Mouse (Mus musculus) midbrain, embryonic 14.5 days (tissue): Measurements from ENCODE around the gene Slc22a16. TPM values are rescaled to one million over a fixed set of nuclear protein-coding genes. Genes with fewer than 3 reads are reported as not detected.

Source experiments
- ATAC-seq: fragments of 200-750 bp; cut with Nextera tagmentation; 2 replicates; pipeline ENCODE4 v1.8.0; 2017; ENCODE audit warnings: moderate number of reproducible peaks, moderate library complexity; ENCODE audit not compliant: low FRiP score, low TSS enrichment
- DNase-seq: peaks from one replicate; pipeline ENCODE4 v3.0.0-alpha.2; 2015
- H3K27ac ChIP-seq: fragments of 300-500 bp; sonication (generic); replicated peaks from 2 replicates; pipeline ENCODE4 v1.5.1; 2014; ENCODE audit warnings: mild to moderate bottlenecking, low read depth, low read length, moderate library complexity
- H3K27me3 ChIP-seq: fragments of 300-500 bp; sonication (generic); 2 replicates; pipeline ENCODE4 v1.6.1; 2014; ENCODE audit warnings: low read length, control low read depth, mixed read lengths; ENCODE audit not compliant: control insufficient read depth, insufficient read depth
- H3K36me3 ChIP-seq: fragments of 300-500 bp; sonication (generic); 2 replicates; pipeline ENCODE4 v1.6.1; 2014; ENCODE audit warnings: low read length, control low read depth; ENCODE audit not compliant: control insufficient read depth, insufficient read depth
- H3K4me1 ChIP-seq: fragments of 300-500 bp; sonication (generic); 2 replicates; pipeline ENCODE4 v1.6.1; 2014; ENCODE audit warnings: mild to moderate bottlenecking, antibody characterized with exemption, low read length, control low read depth; ENCODE audit not compliant: control insufficient read depth, insufficient read depth
- H3K4me2 ChIP-seq: fragments of 300-500 bp; sonication (generic); 2 replicates; pipeline ENCODE4 v1.6.1; 2014; ENCODE audit warnings: mild to moderate bottlenecking, low read length, moderate library complexity
- H3K4me3 ChIP-seq: fragments of 300-500 bp; sonication (generic); replicated peaks from 2 replicates; pipeline ENCODE4 v1.5.1; 2014; ENCODE audit warnings: low read depth, low read length
- H3K9ac ChIP-seq: fragments of 300-500 bp; sonication (generic); replicated peaks from 2 replicates; pipeline ENCODE4 v1.6.1; 2014; ENCODE audit warnings: mild to moderate bottlenecking, low read length, moderate library complexity
- H3K9me3 ChIP-seq: fragments of 300-500 bp; sonication (generic); 2 replicates; pipeline ENCODE4 v1.6.1; 2016; ENCODE audit warnings: low read length, control low read depth, mixed read lengths; ENCODE audit not compliant: control insufficient read depth
- WGBS: fragments of 180-500 bp; shearing (Covaris S2); extraction: QIAGEN DNeasy Blood & Tissue Kit; methylation state at CpG from one replicate; pipeline ENCODE4 v1.1.7; 2014; 5-methylcytosine and 5-hydroxymethylcytosine counted together
- polyA plus RNA-seq: library from polyadenylated mRNA; unstranded; fragments of >200 nt; fragmentation: Nextera tagmentation; extraction: Ambion mirVana; gene quantifications from 2 replicates; pipeline ENCODE4 v1.2.1, GENCODE M21; 2014

Slc22a16 gene
- polyA plus RNA-seq, 1 experiment from 2014 or later: not detected

- no peaks in the 10 kb centered on the region for H3K4me1 ChIP-seq
- no peaks in the 10 kb centered on the region for H3K9me3 ChIP-seq
- DNase-seq (no peak), ATAC-seq (no peak)
- no peak within 1 kb of the TSS for H3K9ac ChIP-seq
- H3K36me3 ChIP-seq: no peaks in the 10 kb centered on the region
- H3K27me3 ChIP-seq: no peaks in the 10 kb centered on the region
- no peak within 1 kb of the TSS for H3K27ac ChIP-seq
- H3K4me3 ChIP-seq: no peak within 1 kb of the TSS
- no peak within 1 kb of the TSS for H3K4me2 ChIP-seq
- 78% methylated on average over 8 of the region's 8 CpGs for WGBS
Observed at GRCm38 (mm10) chr10:40629656-40630311, 59.6 kb downstream of the Slc22a16 start, which contains the start of gene Ddo. Gene Ddo, plus strand, starts transcription at chr10:40630011.

GRCm38 (mm10) chr10:40630457-40630856 lies 60.3 kb downstream of the Slc22a16 start:
- no peak for DNase-seq
- H3K36me3 ChIP-seq: no peaks in the 10 kb centered on the region

GRCm38 (mm10) chr10:40630961-40631360 lies 60.8 kb downstream of the Slc22a16 start:
- H3K9me3 ChIP-seq: no peaks in the 10 kb centered on the region
- 82% methylated on average over 9 of the region's 9 CpGs for WGBS
- no peaks in the 10 kb centered on the region for H3K4me1 ChIP-seq
- H3K9ac ChIP-seq: no peak overlapping the region
- DNase-seq (no peak), ATAC-seq (no peak)
- H3K27me3 ChIP-seq: no peaks in the 10 kb centered on the region
- H3K4me2 ChIP-seq: no peak overlapping the region
- no peaks in the 10 kb centered on the region for H3K36me3 ChIP-seq
- H3K4me3 ChIP-seq: no peak overlapping the region
- H3K27ac ChIP-seq: no peak overlapping the region

More at GRCm38 (mm10) chr10:40630457-40630856, 60.3 kb downstream of the Slc22a16 start:
- H3K9ac ChIP-seq: no peak overlapping the region
- no peak for ATAC-seq
- no peaks in the 10 kb centered on the region for H3K9me3 ChIP-seq
- no peak overlapping the region for H3K4me3 ChIP-seq
- H3K4me2 ChIP-seq: no peak overlapping the region
- H3K27ac ChIP-seq: no peak overlapping the region
- WGBS: 79% methylated on average over 5 of the region's 5 CpGs
- H3K4me1 ChIP-seq: no peaks in the 10 kb centered on the region
- H3K27me3 ChIP-seq: no peaks in the 10 kb centered on the region

- no peaks in the 10 kb centered on the region for H3K4me1 ChIP-seq
- no peaks in the 10 kb centered on the region for H3K9me3 ChIP-seq
- no peak for DNase-seq
- ATAC-seq: no peak
- 65% methylated on average over 3 of the region's 3 CpGs for WGBS
- no peak overlapping the region for H3K4me2 ChIP-seq
- H3K9ac ChIP-seq: no peak overlapping the region
- no peak overlapping the region for H3K4me3 ChIP-seq
- H3K27me3 ChIP-seq: no peaks in the 10 kb centered on the region
- H3K36me3 ChIP-seq: no peaks in the 10 kb centered on the region
- H3K27ac ChIP-seq: no peak overlapping the region
Observed at GRCm38 (mm10) chr10:40632087-40632486, 62.0 kb downstream of the Slc22a16 start.

- no peak overlapping the region for H3K9ac ChIP-seq
- no peak overlapping the region for H3K4me2 ChIP-seq
- no peak overlapping the region for H3K27ac ChIP-seq
- WGBS: 73% methylated on average over 10 of the region's 10 CpGs
- H3K9me3 ChIP-seq: no peaks in the 10 kb centered on the region
- no peaks in the 10 kb centered on the region for H3K36me3 ChIP-seq
- H3K4me1 ChIP-seq: no peaks in the 10 kb centered on the region
- ATAC-seq (no peak), DNase-seq (no peak)
- no peaks in the 10 kb centered on the region for H3K27me3 ChIP-seq
- H3K4me3 ChIP-seq: no peak overlapping the region
Observed at GRCm38 (mm10) chr10:40637331-40637730, 67.2 kb downstream of the Slc22a16 start.

- Histone ChIP-seq H3K9me3 (no peaks in the 10 kb centered on the region), H3K27ac (no peak overlapping the region), H3K27me3 (no peaks in the 10 kb centered on the region), H3K9ac (no peak overlapping the region), H3K4me1 (no peaks in the 10 kb centered on the region), H3K36me3 (no peaks in the 10 kb centered on the region), H3K4me2 (no peak overlapping the region), H3K4me3 (no peak overlapping the region)
- ATAC-seq (no peak), DNase-seq (no peak)
- WGBS: 48% methylated on average over 7 of the region's 7 CpGs
Observed at GRCm38 (mm10) chr10:40638276-40638675, 68.1 kb downstream of the Slc22a16 start.

- DNase-seq (peak; percentile 49), ATAC-seq (no peak)
- Histone ChIP-seq H3K27me3 (no peaks in the 10 kb centered on the region), H3K27ac (no peak overlapping the region), H3K36me3 (no peaks in the 10 kb centered on the region), H3K9ac (no peak overlapping the region), H3K4me2 (no peak overlapping the region), H3K4me1 (no peaks in the 10 kb centered on the region), H3K4me3 (no peak overlapping the region), H3K9me3 (no peaks in the 10 kb centered on the region)
- WGBS: 37% methylated on average over 26 of the region's 26 CpGs
Observed at GRCm38 (mm10) chr10:40638823-40639819, 69.0 kb downstream of the Slc22a16 start.

GRCm38 (mm10) chr10:40640406-40640805 lies 70.3 kb downstream of the Slc22a16 start:
- no peak overlapping the region for H3K4me3 ChIP-seq
- H3K27me3 ChIP-seq: no peaks in the 10 kb centered on the region
- H3K36me3 ChIP-seq: no peaks in the 10 kb centered on the region
- DNase-seq (no peak), ATAC-seq (no peak)
- 88% methylated on average over 4 of the region's 4 CpGs for WGBS
- H3K9ac ChIP-seq: no peak overlapping the region
- no peak overlapping the region for H3K4me2 ChIP-seq
- H3K9me3 ChIP-seq: no peaks in the 10 kb centered on the region
- no peaks in the 10 kb centered on the region for H3K4me1 ChIP-seq
- no peak overlapping the region for H3K27ac ChIP-seq
